Mouse (Mus musculus) layer of hippocampus, adult 18-20 months (tissue): ENCODE results near the gene Samt2. TPM values are rescaled to one million over a fixed set of nuclear protein-coding genes. Genes with fewer than 3 reads are reported as not detected.
"Not testable (repeated sequence)": the region's sequence is repeated elsewhere in the genome, so short reads cannot be mapped to it uniquely, and the experiment has no call there.

Source experiments
- DNase-seq, 2 experiments: peaks; one replicate each; pipeline ENCODE4 v3.0.0; 2022; ENCODE audit warnings: low spot score in 2 of 2
- long read RNA-seq: library from polyadenylated mRNA; stranded (forward); transcript quantifications from one replicate; pipeline ENCODE4 v2.0.0, GENCODE M21; 2021
- total RNA-seq, 2 experiments: library from RNA; stranded (reverse); gene quantifications; 2 replicates each; pipeline ENCODE4 v1.2.3; 2021

The Samt2 gene
- not detected for total RNA-seq
- long read RNA-seq, result 0 reads

- not testable (repeated sequence) for DNase-seq
Observed at GRCm38 (mm10) chrX:154579260-154579659, at the start of gene Samt2. Gene Samt2 (minus strand): TSS chrX:154579360.

Other genes starting within 250 kb of the Samt2 start
- not detected for gene 4930524N10Rik, start 236.0 kb downstream of the Samt2 start, total RNA-seq
- gene Samt4, start 97.4 kb downstream of the Samt2 start, total RNA-seq, result not detected